Mouse (Mus musculus): ENCODE results near the gene Nek7.

- TF ChIP-seq CTCF (IDR thresholded peaks at IDR 0.05; ENCODE audit: low read depth) (no peak), EP300 (IDR thresholded peaks at IDR 0.05; ENCODE audit: low read depth) (no peak)
Measured at GRCm38 (mm10) chr1:138491382-138492097, 128.4 kb downstream of the Nek7 start.

Data from liver, postnatal 0 days (tissue).